In the genomic region with DNA sequence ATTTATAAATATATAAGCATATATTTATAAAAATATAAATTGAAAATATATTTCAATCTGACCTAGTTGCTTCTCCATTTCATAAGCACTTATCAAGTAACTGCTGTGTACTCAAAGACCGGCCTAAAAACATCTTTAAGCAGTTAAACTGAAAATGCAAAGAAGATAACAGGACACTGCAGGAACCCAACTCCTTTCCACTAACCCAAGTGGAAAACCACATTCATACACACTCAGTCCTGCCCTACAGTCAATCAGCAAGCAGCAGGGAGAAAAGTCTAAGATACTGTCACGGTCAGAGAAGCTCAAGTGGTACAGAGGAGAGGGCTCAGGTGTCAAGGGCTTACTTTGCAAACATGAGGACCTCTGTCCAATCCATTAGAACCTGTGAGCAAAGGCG, we compare ENCODE assay signal across 28 mouse cellular contexts. TPM values are rescaled to one million over a fixed set of nuclear protein-coding genes. Genes with fewer than 3 reads are reported as not detected.
DNase-seq lines count a peak whose midpoint lies in the region; ATAC-seq and TF ChIP-seq lines count a peak whose summit lies in the region.
"Had no signal": no experiment of that assay in that cellular context is flagged by ENCODE, and none has a peak within 500 bp of the region (broad histone marks: within the 10 kb centered on the region; RNA-seq: fewer than 3 reads in every experiment).

No protein-coding gene starts in this region.

- peak; percentile 60 for ATAC-seq in liver, embryonic 11.5 days (replicated peaks; ENCODE audit: low FRiP score)
- peak; percentile 62 for ATAC-seq in liver, embryonic 13.5 days (ENCODE audit: low read depth)
- no peak for ATAC-seq in liver, postnatal 0 days
- ATAC-seq: activated CD4-positive, CD25-positive, alpha-beta regulatory T cell, adult 4 months; forebrain, embryonic 14.5 days; forebrain, postnatal 0 days; hindbrain, postnatal 0 days had no signal

- no peak overlapping the region for H3K4me2 ChIP-seq in liver, embryonic 11.5 days
- H3K4me2 ChIP-seq in liver, embryonic 13.5 days, result no peak overlapping the region
- no peak overlapping the region for H3K4me2 ChIP-seq in liver, postnatal 0 days (ENCODE audit: low read depth, low read length)
- H3K4me2 ChIP-seq: heart, embryonic 12.5 days; heart, embryonic 15.5 days; hindbrain, embryonic 14.5 days had no signal

- H3K9ac ChIP-seq in liver, embryonic 11.5 days (ENCODE audit: low read depth, low read length), result no peak overlapping the region
- no peak overlapping the region for H3K9ac ChIP-seq in liver, embryonic 13.5 days
- no peak overlapping the region for H3K9ac ChIP-seq in liver, postnatal 0 days (replicated peaks)
- H3K9ac ChIP-seq: forebrain, postnatal 0 days; heart, embryonic 12.5 days; heart, embryonic 15.5 days; hindbrain, embryonic 14.5 days had no signal

- peaks cover 2% of the 10 kb centered on the region; the same call in 1 of the 2 replicates for H3K36me3 ChIP-seq in liver, embryonic 11.5 days (ENCODE audit: control insufficient read depth, insufficient read depth, low read length)
- peaks cover 41% of the 10 kb centered on the region for H3K36me3 ChIP-seq in liver, embryonic 13.5 days
- peaks cover 2% of the 10 kb centered on the region; the same call in 1 of the 2 replicates for H3K36me3 ChIP-seq in liver, postnatal 0 days (replicated peaks; ENCODE audit: insufficient read depth, low read length)
- H3K36me3 ChIP-seq: heart, embryonic 15.5 days had no signal

- peak; percentile 67 for TF ChIP-seq EP300 in liver, postnatal 0 days (IDR thresholded peaks at IDR 0.05; ENCODE audit: low read depth)

- no peak overlapping the region for H3K27ac ChIP-seq in liver, embryonic 11.5 days (ENCODE audit: low read depth, low read length)
- H3K27ac ChIP-seq in liver, embryonic 13.5 days, result 0 out of 2 replicates have a peak overlapping the region, but pooled peaks have one; percentile 0
- no peak overlapping the region for H3K27ac ChIP-seq in liver, postnatal 0 days (ENCODE audit: low read depth)
- H3K27ac ChIP-seq: gastrocnemius, adult 2 months; heart, embryonic 15.5 days; hindbrain, embryonic 10.5 days; hindbrain, embryonic 14.5 days; hindbrain, postnatal 0 days had no signal

- DNase-seq in liver, embryonic 11.5 days (ENCODE audit: low spot score), result no peak
- no peak for DNase-seq in liver
- no peak for DNase-seq in liver, embryonic 13.5 days
- no peak for DNase-seq in liver, postnatal 0 days
- no peak for DNase-seq in thymus, postnatal 10 days (ENCODE audit: low spot score in 2 of 2)
- DNase-seq in urinary bladder, postnatal 36 days (ENCODE audit: low spot score in 2 of 2), result no peak
- no peak for DNase-seq in lung, postnatal 36 days
- no peak for DNase-seq in right cerebral cortex, adult 2 months (ENCODE audit: low spot score in 2 of 2)
- DNase-seq: adrenal gland, adult 8-10 months; adrenal gland, postnatal 25 days; B cell, adult 2 months; cerebellum, adult 11-12 months; cerebellum, adult 8-10 months; cerebellum, postnatal 10 days; cerebellum, postnatal 36 days; forebrain, postnatal 0 days; gastrocnemius, adult 2 months; gastrocnemius, postnatal 14 days; heart, adult 18-20 months; heart, postnatal 10 days; heart, postnatal 36 days had no signal

- TF ChIP-seq CTCF in liver, postnatal 0 days (IDR thresholded peaks at IDR 0.05; ENCODE audit: low read depth), result no peak

- no peaks in the 10 kb centered on the region for H3K27me3 ChIP-seq in liver, embryonic 11.5 days (replicated peaks; ENCODE audit: control insufficient read depth, insufficient read depth, low read length)
- H3K27me3 ChIP-seq in liver, embryonic 13.5 days, result no peaks in the 10 kb centered on the region
- H3K27me3 ChIP-seq in liver, postnatal 0 days (ENCODE audit: insufficient read depth, low read length), result no peaks in the 10 kb centered on the region
- H3K27me3 ChIP-seq: heart, embryonic 12.5 days; heart, embryonic 15.5 days had no signal

- WGBS in liver, embryonic 11.5 days, result 58% methylated on average over 3 of the region's 3 CpGs
- WGBS in liver, embryonic 13.5 days (ENCODE audit: insufficient replicate concordance), result 26% methylated on average over 3 of the region's 3 CpGs
- WGBS in liver, postnatal 0 days (ENCODE audit: insufficient replicate concordance), result 57% methylated on average over 3 of the region's 3 CpGs

- no peaks in the 10 kb centered on the region; the same call in 1 of the 2 replicates for H3K4me1 ChIP-seq in liver, embryonic 11.5 days (replicated peaks; ENCODE audit: control insufficient read depth, insufficient read depth, low read length)
- H3K4me1 ChIP-seq in liver, embryonic 13.5 days (replicated peaks), result peaks cover 12% of the 10 kb centered on the region
- no peaks in the 10 kb centered on the region for H3K4me1 ChIP-seq in liver, postnatal 0 days (ENCODE audit: insufficient read depth)
- H3K4me1 ChIP-seq: heart, embryonic 15.5 days; hindbrain, embryonic 10.5 days had no signal

- no peaks in the 10 kb centered on the region for H3K9me3 ChIP-seq in liver, embryonic 11.5 days (ENCODE audit: control insufficient read depth, low read length)
- H3K9me3 ChIP-seq in liver, embryonic 13.5 days (replicated peaks), result no peaks in the 10 kb centered on the region
- no peaks in the 10 kb centered on the region for H3K9me3 ChIP-seq in liver, postnatal 0 days (ENCODE audit: low read length)
- H3K9me3 ChIP-seq: heart, embryonic 12.5 days; heart, embryonic 15.5 days; hindbrain, embryonic 10.5 days had no signal

- H3K4me3 ChIP-seq in liver, embryonic 11.5 days (ENCODE audit: low read depth, low read length), result no peak overlapping the region
- H3K4me3 ChIP-seq in liver, embryonic 13.5 days (replicated peaks), result no peak overlapping the region
- no peak overlapping the region for H3K4me3 ChIP-seq in liver, postnatal 0 days (ENCODE audit: low read depth, low read length)
- H3K4me3 ChIP-seq: gastrocnemius, adult 2 months; heart, embryonic 12.5 days; heart, embryonic 15.5 days; hindbrain, embryonic 10.5 days had no signal

RNA-seq across cellular contexts. Expression of a gene that starts 30.4 kb away (rescaled TPM):
- polyA plus RNA-seq in liver, embryonic 11.5 days (2014; fragmentation: Nextera tagmentation; extraction: Ambion mirVana), result 23.5 and 26.0 TPM in 2 replicates
- 12.9 and 13.0 TPM in 2 replicates for polyA plus RNA-seq in liver, embryonic 13.5 days (2015; fragmentation: Nextera tagmentation; extraction: Ambion mirVana)
- polyA plus RNA-seq in liver, postnatal 0 days (2015; fragmentation: Nextera tagmentation; extraction: Ambion mirVana), result 7.5 and 8.9 TPM in 2 replicates
